Mouse (Mus musculus) common myeloid progenitor, adult 5-6 weeks (primary cell): Measurements from ENCODE around the gene Tmem178b. TPM values are rescaled to one million over a fixed set of nuclear protein-coding genes. Genes with fewer than 3 reads are reported as not detected.
A peak's percentile ranks its signal among the peaks of the same experiment; 100 is the strongest.

Experiments
- ATAC-seq: replicated peaks from 2 replicates; pipeline ENCODE4 v1.8.0; 2016; ENCODE audit warnings: low read depth, mild to moderate bottlenecking, moderate TSS enrichment, inconsistent platforms; ENCODE audit not compliant: poor library complexity, severe bottlenecking
- total RNA-seq: library from RNA; stranded (forward); fragments of 200-1000, 187-1606 nt; gene quantifications from 2 replicates; pipeline ENCODE4 v1.2.3, GENCODE M21; 2017

Tmem178b gene
- total RNA-seq, 1 experiment from 2014 or later, result not detected

GRCm38 (mm10) chr6:40011609-40012008 lies 138.5 kb downstream of the Tmem178b start:
- ATAC-seq, result no peak

DNA sequence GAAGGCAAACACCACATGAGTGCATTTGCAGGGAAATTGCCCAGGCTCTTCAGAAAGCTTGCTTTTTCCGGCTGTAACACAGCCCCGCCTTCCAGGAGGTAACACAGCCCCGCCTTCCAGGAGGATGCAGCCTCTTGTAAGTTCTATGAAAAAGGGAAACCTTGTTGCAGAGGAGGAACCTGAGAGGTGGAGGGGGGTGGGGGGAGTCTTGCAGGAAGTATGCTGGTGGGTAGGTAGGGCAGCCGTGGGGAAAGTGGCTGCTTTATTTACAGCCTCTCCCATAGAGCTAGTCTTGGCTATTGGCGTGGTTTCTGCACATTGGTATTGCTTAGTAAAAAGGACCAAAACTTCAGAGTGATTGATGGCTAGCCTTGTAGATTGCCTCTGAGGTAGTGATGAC lies 140.3 kb downstream of the Tmem178b start:
- peak; percentile 45; the same call in 1 of the 2 replicates for ATAC-seq

GRCm38 (mm10) chr6:40015185-40015584 lies 142.1 kb downstream of the Tmem178b start:
- ATAC-seq, result no peak

GRCm38 (mm10) chr6:40015711-40016460 lies 142.8 kb downstream of the Tmem178b start:
- ATAC-seq, result no peak

DNA sequence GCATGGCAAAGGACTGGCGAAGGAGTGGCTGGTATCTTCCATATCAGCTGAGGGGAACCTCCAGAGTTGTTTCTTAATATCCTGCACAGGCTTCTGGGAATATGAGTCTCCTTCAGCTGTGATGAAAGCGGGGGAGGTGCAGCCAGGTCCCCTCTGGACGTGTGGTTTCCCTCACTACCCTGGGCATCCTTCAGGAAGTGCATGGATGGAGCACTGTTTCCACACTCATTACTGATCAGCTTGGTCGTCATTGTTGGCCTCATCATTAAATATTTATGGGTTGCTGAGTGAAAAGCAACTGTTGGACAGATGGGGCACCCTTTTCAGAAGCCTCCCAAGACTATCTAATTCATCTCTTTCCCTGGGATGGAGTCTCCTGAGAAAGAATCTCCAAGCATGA lies 146.3 kb downstream of the Tmem178b start:
- no peak for ATAC-seq

DNA sequence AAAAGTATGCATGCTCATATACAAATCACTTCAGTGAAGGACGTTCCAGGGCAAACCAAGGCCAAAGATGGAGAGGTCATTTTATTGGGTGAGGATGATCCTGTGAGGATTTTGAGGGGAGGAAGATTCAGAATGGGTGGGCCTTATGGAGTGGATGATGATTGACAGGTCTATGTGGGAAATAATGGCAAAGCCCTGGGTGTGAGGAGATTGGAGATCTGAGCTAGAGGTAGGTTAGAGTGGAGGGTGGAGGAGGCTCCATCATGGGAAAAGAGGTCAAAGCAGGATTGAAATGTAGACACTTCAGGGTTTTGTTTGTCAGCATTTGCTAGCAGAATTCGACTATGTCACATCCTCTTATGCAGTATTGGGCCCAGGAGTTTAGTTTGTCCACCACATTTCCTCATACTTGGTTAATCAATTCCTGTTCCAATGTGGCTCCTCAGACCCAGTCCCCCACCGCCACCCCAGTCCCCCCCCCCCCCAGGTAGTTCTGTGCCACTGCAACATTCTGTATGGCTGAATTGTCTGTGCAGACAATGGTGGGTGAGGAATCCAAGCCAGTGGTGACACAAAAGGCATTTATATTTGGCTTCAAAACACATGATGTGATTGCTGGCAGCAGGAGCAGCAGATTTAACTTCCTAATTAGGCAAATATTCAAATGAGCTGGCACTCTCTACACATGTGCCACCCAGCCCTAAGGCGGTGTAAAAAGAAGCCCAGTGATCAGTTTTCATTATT lies 150.7 kb downstream of the Tmem178b start:
- no peak for ATAC-seq

- no peak for ATAC-seq
Observed at GRCm38 (mm10) chr6:40024336-40024934, 151.4 kb downstream of the Tmem178b start.

DNA sequence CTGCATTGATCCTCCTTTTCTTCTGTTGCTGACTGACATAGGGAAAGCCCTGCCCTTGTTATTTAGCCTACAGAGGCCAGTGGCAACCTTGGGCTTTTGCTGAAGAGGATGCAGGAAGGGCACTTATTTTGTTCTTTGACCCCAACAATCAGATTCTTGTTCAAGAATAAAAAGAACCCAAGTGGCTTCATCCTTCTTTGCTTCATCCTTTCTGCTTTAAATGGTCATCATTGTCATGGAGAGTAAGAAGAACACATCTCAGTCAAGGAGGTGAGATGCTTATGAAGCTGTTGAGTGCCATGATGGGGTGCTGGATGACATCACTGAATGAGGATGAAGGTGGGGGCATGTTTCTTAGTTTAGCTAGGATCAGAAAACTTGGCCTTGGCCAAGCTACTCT lies 159.8 kb downstream of the Tmem178b start:
- no peak for ATAC-seq

GRCm38 (mm10) chr6:40033935-40034334 lies 160.9 kb downstream of the Tmem178b start:
- no peak for ATAC-seq

DNA sequence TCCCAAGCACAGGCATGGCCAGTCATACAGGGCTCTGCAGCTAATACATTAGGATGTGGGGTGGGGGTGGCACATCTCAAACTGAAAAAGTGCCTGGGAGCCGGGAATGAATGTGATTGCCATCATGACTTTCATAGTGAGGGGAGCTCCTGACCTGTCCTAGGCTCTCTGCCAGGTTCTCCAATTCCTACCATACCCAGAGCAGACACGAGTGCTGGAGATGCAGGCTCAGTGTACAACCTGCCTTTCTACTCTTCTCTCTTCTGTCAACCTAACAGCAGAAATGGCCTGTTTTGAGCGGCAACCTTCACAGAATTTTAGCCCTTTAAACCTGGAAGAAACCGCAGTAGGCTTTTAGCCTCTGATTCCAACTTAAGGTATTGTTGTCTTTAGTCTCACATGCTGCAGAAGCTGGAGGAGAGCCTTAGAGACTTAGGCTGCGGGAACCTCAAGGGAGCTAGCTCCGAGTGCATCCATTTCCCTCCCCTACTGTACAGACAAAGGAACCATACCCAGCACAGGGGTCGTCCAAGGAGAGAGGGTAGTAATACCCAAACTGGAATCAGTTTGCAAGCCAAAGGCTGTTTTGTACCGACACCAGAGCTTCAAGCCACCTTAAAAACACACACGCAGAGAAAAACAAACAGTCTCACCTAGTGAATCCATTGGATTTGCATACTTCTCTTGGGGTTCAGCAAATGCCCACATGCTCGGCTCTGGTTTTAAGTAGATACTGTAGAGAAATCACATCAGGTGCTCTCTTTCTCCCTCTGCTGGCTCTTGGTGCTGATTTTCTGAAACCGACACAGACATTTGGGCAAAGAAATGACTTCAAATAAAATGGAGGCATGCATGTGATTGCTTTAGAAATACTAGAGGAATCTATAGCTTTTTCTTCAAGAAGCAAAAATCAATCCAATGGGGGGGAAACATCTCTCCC lies 176.2 kb downstream of the Tmem178b start:
- ATAC-seq, result no peak

DNA sequence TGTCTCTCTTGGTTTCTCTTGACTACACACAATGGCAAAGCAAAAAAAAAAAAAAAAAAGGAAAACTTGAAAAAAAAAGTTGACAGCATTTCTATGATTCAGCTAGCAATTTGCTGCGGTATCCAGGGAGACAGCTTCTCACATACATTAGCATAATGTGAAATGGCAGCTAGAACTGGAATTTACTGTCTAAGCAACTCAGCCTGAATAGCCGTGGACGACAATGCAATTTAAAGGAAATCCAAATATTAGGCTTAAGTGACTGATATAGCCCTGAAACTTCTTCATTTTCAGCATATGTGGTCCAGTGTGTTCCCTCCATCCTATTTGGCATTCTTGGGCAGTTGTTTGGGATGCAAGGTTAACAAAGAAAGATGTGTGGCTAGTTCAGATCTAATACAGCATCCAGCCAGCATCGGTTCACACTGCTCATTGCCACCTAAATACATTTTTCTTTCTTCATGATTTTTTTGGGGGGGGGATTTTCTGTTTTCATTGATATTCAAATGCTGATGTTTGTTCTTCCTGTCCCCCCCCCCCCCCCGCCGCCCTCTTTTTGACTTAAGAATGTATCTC lies 176.9 kb downstream of the Tmem178b start:
- ATAC-seq, result no peak

GRCm38 (mm10) chr6:40051698-40052097 lies 178.6 kb downstream of the Tmem178b start:
- ATAC-seq, result no peak

- no peak for ATAC-seq
Observed at GRCm38 (mm10) chr6:40052593-40052992, 179.5 kb downstream of the Tmem178b start.

GRCm38 (mm10) chr6:40059466-40059865 lies 186.4 kb downstream of the Tmem178b start:
- no peak for ATAC-seq

DNA sequence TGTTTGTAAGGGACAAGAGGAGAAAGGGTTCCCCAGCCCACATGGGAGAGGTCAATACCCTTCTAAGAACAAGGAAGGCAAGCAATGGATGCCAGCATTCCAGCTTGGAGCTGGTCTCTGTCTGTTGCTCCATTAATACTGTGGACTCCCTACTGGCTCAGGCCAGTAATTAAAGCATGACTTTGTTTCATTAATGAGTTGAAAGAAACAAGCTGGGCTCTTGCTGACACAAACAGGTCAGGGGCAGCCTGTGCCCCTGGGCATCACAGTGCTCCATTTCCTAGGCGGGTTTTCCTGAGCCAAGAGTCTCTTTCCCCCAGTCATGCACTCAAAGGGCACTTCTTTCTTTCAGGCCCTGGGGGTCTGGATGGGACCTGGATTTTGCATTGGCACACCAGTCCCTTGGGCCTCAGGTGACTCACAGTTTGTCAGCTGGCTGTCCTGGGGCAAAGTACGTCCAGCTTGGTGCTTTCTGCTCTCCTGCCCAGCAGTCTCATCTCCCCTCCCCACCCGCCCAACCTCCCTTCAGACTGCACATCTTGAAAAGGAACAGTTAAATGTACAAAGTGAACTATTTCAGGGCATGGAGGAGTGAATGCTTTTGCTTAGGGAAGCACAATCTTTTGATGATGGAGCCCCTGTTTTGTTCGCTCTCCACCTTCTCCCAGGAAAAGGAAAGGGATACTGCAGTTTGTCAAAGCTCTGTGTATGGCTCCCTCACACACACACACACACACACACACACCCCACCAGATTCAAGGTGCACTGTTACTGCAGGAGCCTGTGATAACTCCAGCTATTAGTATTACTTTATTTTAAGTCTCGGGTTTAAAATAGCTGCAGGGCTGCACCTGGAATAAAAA lies 188.5 kb downstream of the Tmem178b start:
- no peak for ATAC-seq

- no peak for ATAC-seq
Observed at GRCm38 (mm10) chr6:40062190-40062501, 189.1 kb downstream of the Tmem178b start.

DNA sequence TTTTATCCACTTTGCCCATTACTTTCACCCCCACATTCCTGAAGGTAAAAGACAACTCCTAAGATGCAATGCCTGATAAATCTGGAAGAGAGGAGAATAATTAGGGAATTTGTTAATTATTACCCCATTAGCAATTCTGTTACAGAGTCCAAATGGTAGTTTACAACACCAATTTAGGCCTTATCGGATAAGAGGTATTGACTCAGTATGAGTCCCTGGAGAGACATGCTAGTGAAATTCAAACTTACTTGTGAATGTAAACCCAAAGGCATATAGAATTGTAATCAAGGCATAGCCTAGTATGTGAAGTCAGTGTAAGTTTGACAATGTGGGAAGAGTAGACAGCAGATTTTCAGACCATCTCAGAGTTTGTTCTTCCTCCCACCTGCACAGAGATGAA lies 190.4 kb downstream of the Tmem178b start:
- ATAC-seq, result no peak

- no peak for ATAC-seq
Observed at GRCm38 (mm10) chr6:40063899-40064298, 190.8 kb downstream of the Tmem178b start.

DNA sequence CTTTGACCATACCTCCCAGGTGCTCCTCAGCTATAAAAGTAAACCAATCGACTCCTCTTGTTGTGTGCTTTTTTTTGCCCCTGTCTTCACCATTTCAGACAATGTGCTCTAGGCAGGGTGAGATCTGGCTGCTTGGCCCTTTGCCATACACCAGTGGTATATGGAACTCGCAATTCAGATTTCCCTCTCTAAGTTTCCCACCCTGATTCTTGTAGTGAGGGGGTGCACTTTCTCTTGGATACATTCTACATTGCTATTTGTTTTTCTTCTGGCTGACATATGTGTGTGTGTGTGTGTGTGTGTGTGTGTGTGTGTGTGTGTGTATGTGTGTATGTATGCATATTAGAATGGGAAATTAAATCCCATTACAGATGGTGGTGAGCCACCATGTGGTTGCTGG lies 191.3 kb downstream of the Tmem178b start:
- no peak for ATAC-seq
